Comparison of ENCODE assay signal across 9 mouse cellular contexts in the genomic region with DNA sequence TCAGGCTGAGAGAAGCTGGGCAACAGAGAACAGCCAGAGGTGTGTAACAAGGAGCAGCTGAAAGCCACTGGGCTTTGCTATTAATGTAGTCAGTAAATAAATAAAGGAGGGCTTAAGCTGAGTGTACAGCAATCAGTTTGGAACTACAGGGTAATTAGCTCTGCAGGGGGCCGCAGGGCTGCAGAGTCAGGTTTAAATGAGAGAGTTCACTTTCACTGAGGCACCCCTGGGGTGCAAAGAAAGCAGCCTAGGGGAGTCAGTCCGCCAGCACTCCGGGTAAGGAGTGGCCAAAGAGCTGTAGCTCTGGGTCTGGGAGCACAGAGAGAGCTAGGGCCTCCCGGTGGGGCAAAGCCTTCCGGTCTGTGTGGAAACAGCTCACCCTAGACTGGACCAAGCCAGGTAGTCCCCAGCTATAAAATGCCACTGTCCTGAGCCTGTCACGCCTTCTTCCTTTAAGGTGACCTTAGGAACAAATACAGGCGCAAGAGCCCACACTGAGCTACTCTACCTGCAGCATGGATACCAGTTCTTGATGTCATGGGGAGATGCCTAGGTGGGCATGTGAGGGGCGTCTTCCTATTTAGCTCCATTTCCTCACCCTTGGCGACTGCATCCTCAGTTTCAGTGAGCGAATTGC. TPM values are rescaled to one million over a fixed set of nuclear protein-coding genes. Genes with fewer than 3 reads are reported as not detected.
A peak's percentile ranks its signal among the peaks of the same experiment; 100 is the strongest.
DNase-seq lines count a peak whose midpoint lies in the region; TF ChIP-seq lines count a peak whose summit lies in the region.
"Had no signal": no experiment of that assay in that cellular context is flagged by ENCODE, and none has a peak within 500 bp of the region (broad histone marks: within the 10 kb centered on the region; RNA-seq: fewer than 3 reads in every experiment).

No protein-coding gene starts in this region.

- peak; percentile 39 for DNase-seq in embryo, embryonic 9.5 days (ENCODE audit: extremely low spot score)
- DNase-seq in embryo, embryonic 11 days, result no peak
- peak; percentile 9 to 17 for DNase-seq in layer of hippocampus, adult 8-10 months (ENCODE audit: low spot score in 2 of 2)
- DNase-seq in layer of hippocampus, adult 9-10 months (ENCODE audit: low spot score), result no peak
- peak; percentile 57 for DNase-seq in brain, embryonic 14.5 days (ENCODE audit: low read depth)
- peak; percentile 48 for DNase-seq in kidney, postnatal 14 days
- DNase-seq in cerebellum, postnatal 10 days, result no peak
- no peak for DNase-seq in frontal cortex, adult 2 months (ENCODE audit: extremely low spot score in 1 of 2, low spot score in 1 of 2)
- DNase-seq: right cerebral cortex, adult 18-20 months had no signal

- no peak for TF ChIP-seq POLR2A in brain, embryonic 14.5 days (IDR thresholded peaks at IDR 0.05; ENCODE audit: borderline replicate concordance, extremely low read depth, insufficient read depth, insufficient read length, poor library complexity, severe bottlenecking)

- TF ChIP-seq CTCF in brain, embryonic 14.5 days (IDR thresholded peaks at IDR 0.05; ENCODE audit: borderline replicate concordance, extremely low read depth, insufficient read depth, insufficient read length), result no peak

RNA-seq across cellular contexts. Expression of gene Nnmt, which starts 42.8 kb away (rescaled TPM):
- 1 to 10 TPM; 1.5 to 2.9 (median 2.6) TPM for total RNA-seq in layer of hippocampus, adult 8-10 months (2022)
- 0.34 and 0.81 TPM in 2 replicates for polyA plus RNA-seq in brain, embryonic 14.5 days (2012; rRNA removed)
- 0.57 and 1.1 TPM in 2 replicates for polyA plus RNA-seq in frontal cortex, adult 2 months (2012; rRNA removed)

Comparison
In these comparisons a context has a peak if more than half of its experiments do, and no peak if none do; other contexts are left out.
1. DNase-seq: peak in embryo, embryonic 9.5 days (single experiment), layer of hippocampus, adult 8-10 months (2 of 2), brain, embryonic 14.5 days (single experiment) and kidney, postnatal 14 days (single experiment); none in embryo, embryonic 11 days (single experiment), layer of hippocampus, adult 9-10 months (single experiment), cerebellum, postnatal 10 days (0 of 2) and frontal cortex, adult 2 months (0 of 2).